Mouse (Mus musculus) C2C12 (cell line): ENCODE data around the gene Pkig.

Experiments
- CEBPB ChIP-seq: IDR thresholded peaks from one replicate; pipeline ENCODE4 v1.6.1; 2011; ENCODE audit warnings: low read depth, mild to moderate bottlenecking, control low read depth, moderate library complexity
- CTCF ChIP-seq: IDR thresholded peaks from one replicate; pipeline ENCODE4 v1.5.1; 2011; ENCODE audit not compliant: control insufficient read depth, insufficient read depth, insufficient read length
- USF1 ChIP-seq: IDR thresholded peaks from one replicate; pipeline ENCODE4 v1.6.1; 2011; ENCODE audit warnings: low read depth, mild to moderate bottlenecking, control low read depth, moderate library complexity

DNA sequence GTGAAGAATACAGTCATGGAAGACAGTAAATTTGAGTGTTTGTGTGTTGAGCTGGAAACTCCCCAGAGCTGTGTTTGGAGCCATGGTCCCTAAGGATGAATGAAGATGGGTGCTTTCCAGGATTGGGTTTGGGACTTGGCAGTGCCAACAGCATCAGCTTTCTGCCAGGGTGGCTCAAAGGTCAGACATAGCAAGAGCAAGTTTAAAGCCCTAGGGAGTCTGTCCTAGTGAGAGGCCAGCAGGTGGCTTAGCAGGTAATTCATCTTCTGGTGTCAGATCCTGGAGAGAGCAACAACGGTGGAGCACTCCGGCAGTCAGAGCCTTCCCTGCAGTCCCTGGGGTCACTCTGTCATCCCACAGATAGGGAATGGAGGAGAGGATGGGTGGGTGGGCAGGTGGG, 60.3 kb downstream of the Pkig start:
- no peak for TF ChIP-seq CEBPB
- TF ChIP-seq CTCF = no peak
- TF ChIP-seq USF1 = no peak
